Mouse (Mus musculus) cerebellum, adult 2 months (tissue): ENCODE data around the gene Gpn2. TPM values are rescaled to one million over a fixed set of nuclear protein-coding genes. Genes with fewer than 3 reads are reported as not detected.

Source experiments
- DNase-seq, 2 experiments: peaks; one replicate each; pipeline ENCODE4 v3.0.0; 2021
- H3K27ac ChIP-seq: fragments of 200-500 bp; 2 replicates; pipeline ENCODE4 v1.5.1; 2012; ENCODE audit warnings: low read length, control low read depth, inconsistent platforms; ENCODE audit not compliant: insufficient read depth
- H3K27me3 ChIP-seq: fragments of 200-500 bp; 2 replicates; pipeline ENCODE4 v1.6.1; 2012; ENCODE audit warnings: inconsistent platforms, mild to moderate bottlenecking, low read length, moderate library complexity; ENCODE audit not compliant: control insufficient read depth, insufficient read depth
- H3K4me1 ChIP-seq: fragments of 200-500 bp; 2 replicates; pipeline ENCODE4 v1.6.1; 2011; ENCODE audit warnings: low read length; ENCODE audit not compliant: control insufficient read depth, insufficient read depth
- H3K4me3 ChIP-seq: fragments of 200-500 bp; replicated peaks from 2 replicates; pipeline ENCODE3; 2011; ENCODE audit warnings: mild to moderate bottlenecking, low read depth, low read length, control low read depth; ENCODE audit not compliant: insufficient read depth
- CTCF ChIP-seq: fragments of 200-500 bp; IDR thresholded peaks from 2 replicates; pipeline ENCODE4 v1.5.1; 2011; ENCODE audit warnings: low read depth, mild to moderate bottlenecking, control low read depth, low read length, moderate library complexity, borderline replicate concordance; ENCODE audit not compliant: insufficient read depth
- POLR2A ChIP-seq: fragments of 200-500 bp; IDR thresholded peaks from 2 replicates; pipeline ENCODE4 v1.6.1; 2011; ENCODE audit warnings: low read length, control low read depth, borderline replicate concordance; ENCODE audit not compliant: insufficient read depth
- WGBS: fragments of 180-500 bp; shearing (Covaris S2); methylation state at CpG from one replicate; pipeline ENCODE4 v1.1.7; 2018; 5-methylcytosine and 5-hydroxymethylcytosine counted together
- polyA plus RNA-seq: library from polyadenylated mRNA; depleted of rRNA; stranded (reverse); fragments of >200 nt; gene quantifications from 2 replicates; pipeline ENCODE4 v1.2.3, GENCODE M21; 2012

Gene Gpn2
- polyA plus RNA-seq, 1 experiment: 23.9 TPM

DNA sequence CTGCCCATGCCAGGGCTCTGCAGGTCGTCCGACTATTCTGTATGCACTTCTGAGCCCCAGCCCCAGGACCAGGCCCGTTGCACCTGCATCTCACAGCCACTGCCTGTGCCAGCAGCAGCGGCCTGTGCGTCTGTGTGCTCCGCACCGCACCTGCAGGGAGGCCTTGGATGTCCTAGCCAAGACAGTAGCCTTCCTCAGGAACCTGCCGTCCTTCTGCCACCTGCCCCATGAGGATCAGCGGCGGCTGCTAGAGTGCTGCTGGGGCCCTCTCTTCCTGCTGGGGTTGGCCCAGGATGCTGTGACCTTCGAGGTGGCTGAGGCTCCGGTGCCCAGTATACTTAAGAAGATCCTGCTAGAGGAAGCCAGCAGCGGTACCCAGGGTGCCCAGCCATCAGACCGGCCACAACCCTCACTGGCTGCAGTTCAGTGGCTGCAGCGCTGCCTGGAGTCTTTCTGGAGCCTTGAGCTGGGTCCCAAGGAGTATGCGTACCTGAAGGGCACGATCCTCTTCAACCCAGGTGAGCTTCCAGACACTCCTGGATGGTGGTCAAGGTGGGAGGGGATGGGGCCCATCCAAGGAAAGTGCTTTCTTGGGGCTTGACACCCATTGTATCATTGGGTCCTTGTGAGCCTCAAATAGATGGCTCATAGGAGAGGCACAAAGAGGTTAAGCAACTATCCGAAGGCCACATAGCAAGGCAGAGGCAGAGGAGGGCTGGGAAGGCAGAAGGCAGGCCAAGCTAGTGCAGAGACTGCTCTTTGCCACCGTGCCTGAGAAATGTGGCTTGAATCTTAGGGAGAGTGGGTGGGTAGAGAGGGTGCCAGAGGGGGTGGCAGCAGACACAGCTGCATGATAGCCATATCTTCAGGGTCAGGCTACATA is 30.5 kb upstream of the Gpn2 start:
- DNase-seq: peak; percentile 36 to 44
- WGBS: 39% methylated on average over 19 of the region's 19 CpGs
- Histone ChIP-seq H3K27ac (peak overlapping the region; percentile 34; the same call in 1 of the 2 replicates), H3K4me1 (peaks cover 3% of the 10 kb centered on the region), H3K4me3 (peak overlapping the region; percentile 15), H3K27me3 (no peaks in the 10 kb centered on the region)
- no peak for TF ChIP-seq CTCF
- no peak for TF ChIP-seq POLR2A

DNA sequence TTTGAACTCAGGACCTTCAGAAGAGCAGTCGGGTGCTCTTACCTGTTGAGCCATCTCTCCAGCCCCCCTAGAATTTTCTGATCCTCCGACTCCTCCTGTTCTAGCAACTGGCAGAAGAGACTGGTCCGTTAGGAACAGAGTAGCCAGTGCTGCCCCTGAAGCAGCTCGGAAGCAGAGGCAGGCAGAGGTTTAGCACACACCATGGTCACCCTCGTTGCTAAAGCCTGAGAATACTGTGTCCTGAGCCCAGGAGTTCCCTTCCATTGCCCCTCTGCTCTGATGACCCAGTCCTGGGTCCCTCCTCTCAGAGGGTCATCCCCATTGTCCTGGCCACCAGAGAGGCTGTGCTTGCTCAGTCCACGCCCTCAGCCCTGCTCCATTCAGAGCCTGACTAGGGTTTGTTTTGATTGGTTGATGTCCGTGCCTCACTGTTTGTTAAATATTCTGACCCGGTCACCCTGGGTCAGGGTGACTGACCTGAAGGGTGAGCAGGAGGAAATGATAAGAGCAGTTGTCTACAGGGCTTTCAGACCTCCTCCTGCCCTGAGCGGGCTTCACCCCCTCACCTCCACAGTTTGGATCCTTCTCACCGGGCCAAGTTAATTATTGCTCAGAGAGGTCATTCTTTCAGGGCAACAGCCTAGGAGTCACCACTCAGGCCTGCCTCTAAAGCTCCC is 27.0 kb upstream of the Gpn2 start:
- H3K27ac ChIP-seq: no peak overlapping the region
- no peaks in the 10 kb centered on the region for H3K27me3 ChIP-seq
- 41% methylated on average over 10 of the region's 10 CpGs for WGBS
- H3K4me3 ChIP-seq: no peak overlapping the region
- TF ChIP-seq POLR2A (no peak), CTCF (no peak)
- DNase-seq: no peak
- H3K4me1 ChIP-seq: peaks cover 3% of the 10 kb centered on the region

DNA sequence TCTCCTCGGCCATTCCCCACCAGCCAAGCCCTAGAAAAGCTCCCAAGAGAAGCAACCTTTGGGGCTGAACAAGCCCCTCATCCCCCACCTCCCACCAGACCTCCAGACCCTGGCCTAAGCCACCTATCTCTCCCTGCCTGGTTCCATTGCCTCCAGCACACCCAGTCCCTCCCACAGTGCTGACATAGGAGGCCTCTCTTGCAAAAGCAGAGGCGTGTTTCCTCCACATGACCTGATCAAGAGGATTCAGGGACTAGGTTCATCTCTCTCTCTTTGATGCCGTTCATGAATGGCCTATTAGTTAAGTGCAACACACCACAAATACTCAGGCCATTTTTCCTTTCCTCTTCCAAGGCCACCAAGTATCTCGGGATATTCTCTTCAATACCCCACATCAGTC is 24.3 kb upstream of the Gpn2 start:
- DNase-seq: no peak
- Histone ChIP-seq H3K27me3 (no peaks in the 10 kb centered on the region), H3K4me3 (no peak overlapping the region), H3K27ac (no peak overlapping the region), H3K4me1 (peaks cover 11% of the 10 kb centered on the region; the same call in 1 of the 2 replicates)
- no peak for TF ChIP-seq CTCF
- TF ChIP-seq POLR2A: no peak
- WGBS: 69% methylated on average over 4 of the region's 4 CpGs

DNA sequence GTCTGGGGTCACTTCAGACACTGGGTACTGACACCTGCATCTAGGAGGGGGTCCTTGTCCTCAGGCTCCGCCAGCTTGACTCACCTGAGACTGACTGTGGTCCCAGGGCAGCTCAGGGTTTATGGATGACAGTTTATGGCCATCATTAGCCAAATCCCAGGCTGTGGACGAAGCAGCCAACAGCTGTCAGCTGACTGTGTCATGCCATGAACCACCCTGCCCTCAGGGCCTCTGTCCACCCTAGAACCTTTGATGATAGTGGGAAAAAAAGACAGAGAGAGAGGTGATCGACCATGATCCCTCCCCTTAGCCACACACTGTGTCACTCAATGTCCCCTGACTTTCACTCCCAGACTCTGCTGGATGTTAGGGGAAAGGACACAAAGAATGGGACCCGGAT is 22.5 kb upstream of the Gpn2 start:
- Histone ChIP-seq H3K27me3 (no peaks in the 10 kb centered on the region), H3K4me1 (peaks cover 11% of the 10 kb centered on the region; the same call in 1 of the 2 replicates), H3K4me3 (no peak overlapping the region), H3K27ac (no peak overlapping the region)
- no peak for TF ChIP-seq POLR2A
- TF ChIP-seq CTCF: no peak
- no peak for DNase-seq
- 78% methylated on average over 4 of the region's 4 CpGs for WGBS

DNA sequence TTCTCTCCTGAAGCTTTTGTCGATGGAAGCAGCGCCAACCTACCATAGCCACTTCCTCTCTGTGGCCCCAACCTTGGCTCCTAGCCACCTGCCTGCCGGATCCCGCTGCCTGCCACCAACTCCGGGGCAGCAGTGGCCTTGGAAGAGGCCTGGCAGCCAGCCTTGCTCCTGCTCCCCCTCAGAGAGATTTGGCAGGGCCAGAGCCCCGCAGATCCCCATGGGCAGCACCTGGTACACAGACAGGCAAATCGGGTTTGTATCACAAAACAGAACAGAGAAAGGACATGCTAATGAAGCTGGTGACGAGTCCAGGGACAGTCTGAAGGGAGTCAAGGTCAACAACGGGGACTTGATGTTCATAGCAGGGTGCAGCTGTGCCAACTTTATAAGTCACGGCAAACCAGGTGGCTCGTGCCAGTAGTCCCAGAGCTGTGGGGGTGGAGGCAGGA is 21.0 kb upstream of the Gpn2 start:
- Histone ChIP-seq H3K4me1 (peaks cover 11% of the 10 kb centered on the region; the same call in 1 of the 2 replicates), H3K4me3 (peak overlapping the region; percentile 43), H3K27ac (peak overlapping the region; percentile 94), H3K27me3 (no peaks in the 10 kb centered on the region)
- peak; percentile 86 to 91 for DNase-seq
- TF ChIP-seq POLR2A (peak; percentile 19; the same call in 1 of the 2 replicates), CTCF (no peak)
- WGBS: 2% methylated on average over 11 of the region's 11 CpGs

DNA sequence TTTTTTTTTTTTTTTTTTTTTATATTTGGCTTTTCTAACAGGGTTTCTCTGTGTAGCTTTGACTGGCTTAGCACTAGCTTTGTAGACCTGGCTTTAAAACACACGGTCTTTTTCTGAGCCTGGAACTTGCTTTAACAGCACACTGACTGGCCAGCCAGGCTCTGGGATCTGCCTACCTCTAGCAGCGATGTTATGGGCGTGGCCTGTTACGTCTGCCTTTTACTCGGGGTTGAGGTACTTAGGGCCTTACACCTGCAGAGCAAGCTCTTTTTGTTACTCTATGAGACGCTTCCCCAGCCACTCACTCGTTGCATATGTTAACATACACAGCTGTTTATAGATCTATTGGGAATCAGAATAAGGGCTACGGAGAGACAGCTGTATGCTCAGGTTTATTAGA is 16.9 kb upstream of the Gpn2 start:
- Histone ChIP-seq H3K27me3 (no peaks in the 10 kb centered on the region), H3K4me1 (peaks cover 11% of the 10 kb centered on the region; the same call in 1 of the 2 replicates), H3K4me3 (no peak overlapping the region), H3K27ac (no peak overlapping the region)
- TF ChIP-seq POLR2A (no peak), CTCF (no peak)
- 33% methylated on average over 8 of the region's 8 CpGs for WGBS
- DNase-seq: no peak

DNA sequence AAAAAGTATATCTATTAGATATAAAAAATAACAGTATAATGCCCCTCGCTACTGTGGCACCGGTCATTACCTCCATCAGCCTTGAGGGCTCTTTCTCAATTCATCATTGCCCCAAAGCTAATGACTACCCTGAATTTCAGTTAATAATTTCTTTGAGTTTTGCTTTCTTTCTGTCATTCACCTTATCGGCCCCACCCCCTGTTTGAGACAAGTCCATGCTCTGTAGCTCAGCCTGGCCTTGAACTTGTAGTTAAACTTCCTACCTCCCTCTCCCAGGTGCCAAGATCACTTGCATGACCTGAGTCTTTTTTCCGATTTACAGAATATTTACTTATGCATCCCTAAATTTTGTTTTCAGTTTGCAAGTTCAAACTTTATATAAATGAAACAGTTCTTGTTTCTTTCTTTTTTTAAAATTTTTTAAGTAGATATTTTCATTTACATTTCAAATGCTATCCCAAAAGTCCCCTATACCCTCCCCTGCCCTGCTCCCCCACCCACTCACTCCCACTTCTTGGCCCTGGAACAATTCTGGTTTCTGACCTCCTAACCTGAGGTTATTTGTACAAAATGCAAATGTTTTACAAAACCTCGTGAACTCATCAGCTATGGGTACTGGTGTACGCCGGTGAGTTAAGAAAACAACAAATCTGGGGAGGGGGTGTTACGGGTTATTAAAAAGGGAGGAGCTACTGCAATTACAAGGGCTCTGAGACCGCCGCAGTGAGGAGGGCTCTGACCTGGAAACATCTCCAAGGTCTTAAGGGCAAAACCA is 14.7 kb upstream of the Gpn2 start:
- Histone ChIP-seq H3K4me3 (no peak overlapping the region), H3K27ac (no peak overlapping the region), H3K27me3 (no peaks in the 10 kb centered on the region), H3K4me1 (no peaks in the 10 kb centered on the region)
- TF ChIP-seq POLR2A (no peak), CTCF (no peak)
- no peak for DNase-seq
- 74% methylated on average over 10 of the region's 10 CpGs for WGBS
